Mouse (Mus musculus) cerebellum, adult 9-10 months (tissue): Measurements from ENCODE around the gene Slco2a1.

Source experiments
- DNase-seq: peaks from one replicate; pipeline ENCODE4 v3.0.0; 2022

Slco2a1 gene

GRCm38 (mm10) chr9:103040581-103040980 lies 52.1 kb downstream of the Slco2a1 start:
- DNase-seq: no peak

GRCm38 (mm10) chr9:103045406-103045805 lies 56.9 kb downstream of the Slco2a1 start:
- no peak for DNase-seq

GRCm38 (mm10) chr9:103049049-103049511 lies 60.6 kb downstream of the Slco2a1 start:
- no peak for DNase-seq

GRCm38 (mm10) chr9:103053829-103054228 lies 65.3 kb downstream of the Slco2a1 start:
- no peak for DNase-seq

GRCm38 (mm10) chr9:103055061-103055460 lies 66.5 kb downstream of the Slco2a1 start:
- no peak for DNase-seq

- no peak for DNase-seq
Observed at GRCm38 (mm10) chr9:103056164-103056563, 67.7 kb downstream of the Slco2a1 start.

GRCm38 (mm10) chr9:103060551-103060950 lies 72.0 kb downstream of the Slco2a1 start:
- no peak for DNase-seq

- DNase-seq: no peak
Observed at GRCm38 (mm10) chr9:103061471-103062053, 73.0 kb downstream of the Slco2a1 start.

GRCm38 (mm10) chr9:103063591-103063990 lies 75.1 kb downstream of the Slco2a1 start:
- DNase-seq: no peak

- peak; percentile 20 for DNase-seq
Observed at GRCm38 (mm10) chr9:103066845-103067244, 78.3 kb downstream of the Slco2a1 start.

GRCm38 (mm10) chr9:103067651-103068050 lies 79.1 kb downstream of the Slco2a1 start:
- peak; percentile 75 for DNase-seq

GRCm38 (mm10) chr9:103068769-103069168 lies 80.3 kb downstream of the Slco2a1 start:
- DNase-seq: peak; percentile 76

- no peak for DNase-seq
Observed at GRCm38 (mm10) chr9:103071541-103072203, 83.2 kb downstream of the Slco2a1 start.

GRCm38 (mm10) chr9:103072204-103072599 lies 83.7 kb downstream of the Slco2a1 start:
- DNase-seq: no peak

- DNase-seq: peak; percentile 5
Observed at GRCm38 (mm10) chr9:103072926-103073515, 84.5 kb downstream of the Slco2a1 start.

- DNase-seq: no peak
Observed at GRCm38 (mm10) chr9:103076836-103077531, 88.5 kb downstream of the Slco2a1 start.

- no peak for DNase-seq
Observed at GRCm38 (mm10) chr9:103078194-103078691, 89.7 kb downstream of the Slco2a1 start.

GRCm38 (mm10) chr9:103080211-103080610 lies 91.7 kb downstream of the Slco2a1 start:
- DNase-seq: no peak

- no peak for DNase-seq
Observed at GRCm38 (mm10) chr9:103082246-103082975, 93.9 kb downstream of the Slco2a1 start.

- no peak for DNase-seq
Observed at GRCm38 (mm10) chr9:103083405-103083804, 94.9 kb downstream of the Slco2a1 start.

GRCm38 (mm10) chr9:103086736-103087135 lies 98.2 kb downstream of the Slco2a1 start:
- no peak for DNase-seq

GRCm38 (mm10) chr9:103087301-103087700 lies 98.8 kb downstream of the Slco2a1 start:
- DNase-seq: no peak

GRCm38 (mm10) chr9:103088661-103089060 lies 100.1 kb downstream of the Slco2a1 start:
- no peak for DNase-seq
